Mouse (Mus musculus): ENCODE results near the gene Fam163a. TPM values are rescaled to one million over a fixed set of nuclear protein-coding genes. Genes with fewer than 3 reads are reported as not detected.

Fam163a gene
- polyA plus RNA-seq, 1 experiment from 2014 or later: 0.31 TPM

DNA sequence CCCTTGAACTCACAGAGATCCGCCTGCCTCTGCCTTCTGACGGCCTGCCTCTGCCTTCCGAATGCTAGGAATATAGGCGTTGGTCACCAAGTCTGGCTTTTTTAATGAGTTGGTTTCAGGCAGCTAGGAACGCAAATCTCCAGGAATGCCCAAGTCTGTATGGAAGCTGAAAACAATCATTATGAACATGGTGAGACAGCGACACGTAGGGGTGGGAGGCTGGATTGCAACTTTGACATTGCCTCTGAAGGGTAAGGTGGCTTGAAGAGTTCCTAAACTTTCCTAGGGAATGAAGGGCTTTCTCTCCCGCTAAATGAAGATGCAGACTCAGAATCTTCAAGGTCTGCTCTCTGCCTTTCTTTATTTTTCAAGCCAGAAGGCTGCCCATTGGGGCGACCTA, 93.7 kb downstream of the Fam163a start:
- Histone ChIP-seq H3K9ac (no peak overlapping the region), H3K27me3 (no peaks in the 10 kb centered on the region), H3K4me3 (no peak overlapping the region), H3K36me3 (no peaks in the 10 kb centered on the region), H3K4me1 (peaks cover 7% of the 10 kb centered on the region; the same call in 1 of the 2 replicates), H3K4me2 (no peak overlapping the region), H3K27ac (no peak overlapping the region), H3K9me3 (no peaks in the 10 kb centered on the region)
- no peak for ATAC-seq (ENCODE audit: insufficient number of reproducible peaks, insufficient read depth, low FRiP score, low TSS enrichment, low read depth)
- 74% methylated on average over 9 of the region's 9 CpGs for WGBS

DNA sequence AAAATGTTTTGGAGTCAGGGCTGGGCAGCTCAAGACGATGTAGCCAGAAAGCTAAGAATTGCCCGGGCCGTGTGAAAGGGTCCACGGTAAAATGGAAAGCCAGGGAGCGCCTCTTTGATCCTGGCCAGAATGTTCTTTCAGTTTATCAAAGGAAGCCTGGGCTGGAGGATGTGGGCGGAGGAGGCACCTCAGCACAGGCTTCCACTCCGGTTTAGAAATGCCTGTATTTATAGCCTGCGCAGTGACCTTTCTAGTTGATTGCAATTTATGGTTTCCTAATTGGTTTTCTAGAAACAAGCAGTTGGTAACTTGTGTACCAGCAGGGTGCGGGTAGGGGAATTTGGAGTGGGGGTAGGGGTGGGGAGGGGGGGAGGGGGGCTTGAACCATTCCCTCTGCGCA, 96.4 kb downstream of the Fam163a start:
- no peaks in the 10 kb centered on the region for H3K27me3 ChIP-seq
- H3K27ac ChIP-seq: no peak overlapping the region
- peaks cover 7% of the 10 kb centered on the region; the same call in 1 of the 2 replicates for H3K4me1 ChIP-seq
- H3K36me3 ChIP-seq: no peaks in the 10 kb centered on the region
- no peak overlapping the region for H3K4me3 ChIP-seq
- H3K9ac ChIP-seq: no peak overlapping the region
- no peak for ATAC-seq (ENCODE audit: insufficient number of reproducible peaks, insufficient read depth, low FRiP score, low TSS enrichment, low read depth)
- no peaks in the 10 kb centered on the region for H3K9me3 ChIP-seq
- 61% methylated on average over 10 of the region's 10 CpGs for WGBS
- no peak overlapping the region for H3K4me2 ChIP-seq

DNA sequence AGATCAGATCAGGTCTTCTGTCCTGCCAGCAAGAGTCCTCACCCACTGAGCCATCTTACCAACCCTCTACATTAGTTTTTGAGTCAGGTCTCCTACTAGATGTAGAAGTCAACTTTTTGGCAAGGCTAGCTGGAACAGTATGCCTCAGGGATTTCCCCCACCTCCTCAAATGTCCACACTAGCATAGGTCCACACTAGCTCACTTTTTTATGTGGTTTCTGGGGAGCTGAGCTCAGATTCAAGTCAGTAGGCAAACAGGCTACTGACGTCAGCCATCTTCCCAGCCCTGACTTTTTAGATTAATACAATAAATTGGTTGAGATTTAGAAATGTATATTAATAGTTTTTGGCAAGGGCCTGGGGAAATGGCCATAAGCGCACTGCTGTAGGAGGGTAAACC, 97.4 kb downstream of the Fam163a start:
- H3K4me3 ChIP-seq: no peak overlapping the region
- 76% methylated on average over 2 of the region's 2 CpGs for WGBS
- H3K27ac ChIP-seq: no peak overlapping the region
- no peak overlapping the region for H3K4me2 ChIP-seq
- ATAC-seq (ENCODE audit: insufficient number of reproducible peaks, insufficient read depth, low FRiP score, low TSS enrichment, low read depth): no peak
- H3K4me1 ChIP-seq: peaks cover 7% of the 10 kb centered on the region; the same call in 1 of the 2 replicates
- H3K36me3 ChIP-seq: no peaks in the 10 kb centered on the region
- H3K27me3 ChIP-seq: no peaks in the 10 kb centered on the region
- H3K9ac ChIP-seq: no peak overlapping the region
- no peaks in the 10 kb centered on the region for H3K9me3 ChIP-seq

DNA sequence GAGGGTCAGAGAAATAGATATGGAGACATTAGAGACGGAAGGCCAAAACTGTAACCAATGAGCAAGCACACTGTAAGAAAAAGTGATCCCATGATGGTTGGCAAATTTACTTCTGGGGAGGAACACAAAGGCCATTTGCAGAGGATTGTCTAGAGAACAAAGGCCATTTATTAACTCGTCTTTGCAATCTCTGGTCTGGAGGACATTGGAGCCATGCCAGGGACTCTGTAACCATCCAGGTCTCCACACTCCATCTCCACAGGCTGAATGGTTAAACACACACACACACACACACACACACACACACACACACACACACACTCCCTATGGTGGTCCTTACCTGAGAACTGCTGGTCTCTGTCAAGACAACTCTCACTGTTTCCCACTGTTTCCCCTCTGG, 99.4 kb downstream of the Fam163a start:
- Histone ChIP-seq H3K4me3 (no peak overlapping the region), H3K9ac (no peak overlapping the region), H3K4me1 (no peaks in the 10 kb centered on the region), H3K36me3 (no peaks in the 10 kb centered on the region), H3K27ac (no peak overlapping the region), H3K9me3 (no peaks in the 10 kb centered on the region), H3K27me3 (no peaks in the 10 kb centered on the region), H3K4me2 (no peak overlapping the region)
- 68% methylated on average over 2 of the region's 2 CpGs for WGBS
- ATAC-seq (ENCODE audit: insufficient number of reproducible peaks, insufficient read depth, low FRiP score, low TSS enrichment, low read depth): no peak

DNA sequence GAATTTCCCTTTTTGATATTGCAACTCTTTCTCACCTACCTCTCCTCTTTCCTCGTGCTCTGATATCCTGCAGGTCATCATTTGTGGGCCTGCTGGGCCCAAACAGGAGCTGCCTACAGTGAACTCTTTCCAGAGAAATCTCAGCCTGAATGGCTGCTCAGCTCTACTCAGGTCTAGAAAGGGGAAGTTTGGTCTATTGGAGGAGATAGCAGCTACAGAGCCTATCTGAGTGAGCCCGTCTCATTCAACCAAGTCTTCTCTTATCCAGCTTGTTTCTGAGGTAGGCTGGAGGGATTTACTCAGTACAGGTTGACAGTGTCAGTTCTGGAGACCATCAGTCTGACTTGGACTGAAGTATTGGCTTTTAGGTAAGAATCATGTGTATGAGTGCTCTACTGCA, 101.1 kb downstream of the Fam163a start:
- no peak overlapping the region for H3K4me2 ChIP-seq
- WGBS: 92% methylated on average over 2 of the region's 2 CpGs
- ATAC-seq (ENCODE audit: insufficient number of reproducible peaks, insufficient read depth, low FRiP score, low TSS enrichment, low read depth): no peak

DNA sequence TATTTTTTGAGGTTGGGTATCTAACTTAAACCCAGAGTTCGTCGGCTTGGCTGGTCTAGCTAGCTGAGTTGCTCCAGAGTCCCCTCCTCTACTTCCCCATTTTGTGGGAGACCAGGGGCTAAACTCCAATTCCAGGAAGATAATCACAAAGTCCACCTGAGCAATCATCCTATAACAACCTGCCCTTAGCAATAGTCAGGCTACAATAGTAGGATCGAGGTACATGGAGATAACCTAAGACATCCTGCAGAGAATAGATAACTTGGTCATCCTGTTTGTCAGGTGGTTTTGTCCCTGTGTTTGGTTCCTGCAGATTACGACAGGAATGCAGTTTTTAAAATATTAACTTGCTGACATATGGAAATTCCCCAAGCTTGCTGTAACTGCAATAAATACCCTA, 113.0 kb downstream of the Fam163a start:
- no peaks in the 10 kb centered on the region for H3K4me1 ChIP-seq
- no peaks in the 10 kb centered on the region for H3K36me3 ChIP-seq
- 81% methylated on average over 4 of the region's 4 CpGs for WGBS
- no peak overlapping the region for H3K9ac ChIP-seq
- H3K4me2 ChIP-seq: no peak overlapping the region
- no peak overlapping the region for H3K4me3 ChIP-seq
- H3K27ac ChIP-seq: no peak overlapping the region
- H3K27me3 ChIP-seq: no peaks in the 10 kb centered on the region
- H3K9me3 ChIP-seq: no peaks in the 10 kb centered on the region
- no peak for ATAC-seq (ENCODE audit: insufficient number of reproducible peaks, insufficient read depth, low FRiP score, low TSS enrichment, low read depth)

More for the DNA sequence above, 101.1 kb downstream of the Fam163a start:
- H3K27ac ChIP-seq: no peak overlapping the region
- H3K9me3 ChIP-seq: no peaks in the 10 kb centered on the region
- H3K9ac ChIP-seq: no peak overlapping the region
- H3K4me1 ChIP-seq: no peaks in the 10 kb centered on the region
- H3K36me3 ChIP-seq: no peaks in the 10 kb centered on the region
- no peak overlapping the region for H3K4me3 ChIP-seq
- no peaks in the 10 kb centered on the region for H3K27me3 ChIP-seq

DNA sequence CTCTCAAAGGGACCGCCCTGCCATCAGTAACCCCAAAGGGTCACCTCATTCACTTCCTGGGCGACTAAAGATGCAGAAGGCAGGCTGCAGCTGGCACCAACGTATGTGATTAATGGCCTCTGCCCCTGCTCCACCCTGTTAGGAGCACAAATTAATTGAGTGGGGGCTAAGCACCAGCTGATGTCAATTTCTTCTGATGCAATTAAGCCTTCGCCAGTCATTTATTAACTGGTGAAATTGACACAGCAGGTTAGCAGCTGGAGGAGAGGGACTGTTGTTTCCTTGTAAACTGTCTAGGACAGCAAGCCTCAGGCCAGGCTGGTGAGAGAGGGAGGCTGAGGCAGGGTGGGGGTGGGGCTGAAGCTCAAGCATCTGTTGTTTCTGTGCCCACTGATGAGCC, 114.8 kb downstream of the Fam163a start:
- no peak overlapping the region for H3K27ac ChIP-seq
- H3K4me2 ChIP-seq: no peak overlapping the region
- H3K27me3 ChIP-seq: no peaks in the 10 kb centered on the region
- H3K4me1 ChIP-seq: no peaks in the 10 kb centered on the region
- no peaks in the 10 kb centered on the region for H3K36me3 ChIP-seq
- H3K4me3 ChIP-seq: no peak overlapping the region
- H3K9me3 ChIP-seq: no peaks in the 10 kb centered on the region
- no peak overlapping the region for H3K9ac ChIP-seq
- 50% methylated on average over 4 of the region's 4 CpGs for WGBS
- no peak for ATAC-seq (ENCODE audit: insufficient number of reproducible peaks, insufficient read depth, low FRiP score, low TSS enrichment, low read depth)

DNA sequence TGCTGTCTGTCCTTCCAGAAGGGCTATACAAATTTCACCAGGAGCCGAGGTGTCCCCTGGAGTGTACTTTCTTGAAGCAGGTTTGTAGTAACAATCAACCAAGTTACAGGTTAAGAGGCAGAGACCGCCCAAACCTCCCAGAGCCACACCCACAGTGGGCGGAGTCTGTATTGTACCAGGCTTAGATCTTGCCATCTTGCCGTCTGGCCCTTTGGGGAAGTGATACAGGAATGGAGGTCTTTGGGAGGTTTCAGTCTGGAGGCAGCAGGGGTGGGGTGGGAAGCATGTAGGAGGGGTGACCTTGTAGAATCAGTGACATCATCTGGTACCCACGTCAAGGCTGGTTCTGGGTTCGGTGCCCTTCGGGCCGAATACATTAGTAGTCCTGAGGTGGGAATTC, 115.3 kb downstream of the Fam163a start:
- Histone ChIP-seq H3K9me3 (no peaks in the 10 kb centered on the region), H3K4me1 (no peaks in the 10 kb centered on the region), H3K4me2 (no peak overlapping the region), H3K9ac (no peak overlapping the region), H3K27ac (no peak overlapping the region), H3K27me3 (no peaks in the 10 kb centered on the region), H3K36me3 (no peaks in the 10 kb centered on the region), H3K4me3 (no peak overlapping the region)
- ATAC-seq (ENCODE audit: insufficient number of reproducible peaks, insufficient read depth, low FRiP score, low TSS enrichment, low read depth): no peak
- WGBS: 76% methylated on average over 8 of the region's 8 CpGs

DNA sequence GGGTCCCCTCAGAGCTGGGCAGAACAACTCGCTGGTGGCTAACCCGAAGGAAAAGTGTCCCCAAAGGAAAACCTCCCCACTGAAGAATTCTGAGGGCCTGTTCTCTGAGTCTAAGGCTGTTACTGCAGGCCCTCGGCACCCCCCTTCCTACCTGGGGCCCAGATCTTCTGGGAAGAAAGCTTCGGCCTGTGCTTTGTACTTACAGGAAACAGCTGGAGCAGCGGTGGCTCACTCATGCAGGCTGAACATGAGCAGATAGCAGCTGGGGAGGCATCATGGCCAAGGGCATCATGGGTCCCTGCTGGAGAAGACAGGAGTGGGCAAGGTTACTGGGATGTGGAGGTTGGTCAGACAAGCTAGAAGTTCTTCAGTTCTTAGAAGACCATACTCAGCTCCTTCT, 117.2 kb downstream of the Fam163a start:
- Histone ChIP-seq H3K27me3 (no peaks in the 10 kb centered on the region), H3K4me3 (no peak overlapping the region), H3K36me3 (no peaks in the 10 kb centered on the region), H3K9me3 (no peaks in the 10 kb centered on the region), H3K9ac (no peak overlapping the region), H3K27ac (no peak overlapping the region), H3K4me2 (no peak overlapping the region), H3K4me1 (no peaks in the 10 kb centered on the region)
- WGBS: 67% methylated on average over 5 of the region's 5 CpGs
- ATAC-seq (ENCODE audit: insufficient number of reproducible peaks, insufficient read depth, low FRiP score, low TSS enrichment, low read depth): no peak

DNA sequence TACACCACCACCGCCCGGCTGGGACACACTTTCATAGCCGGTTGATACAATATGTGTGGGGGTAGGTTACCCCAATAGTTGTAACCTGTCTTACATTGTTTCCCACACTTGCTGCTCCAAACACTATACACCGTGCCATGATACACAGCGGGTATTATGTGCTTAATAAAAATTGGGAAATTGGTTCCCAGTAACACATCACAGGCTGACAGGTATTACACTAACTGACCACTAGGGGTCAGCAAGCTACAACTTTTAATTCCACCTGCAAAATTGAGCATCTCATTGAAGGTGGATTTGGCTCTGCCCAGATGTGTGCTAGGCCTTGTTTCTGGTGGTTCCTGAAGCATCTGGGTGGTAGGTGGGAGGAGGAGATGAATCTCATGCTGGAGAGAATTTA, 119.1 kb downstream of the Fam163a start:
- ATAC-seq (ENCODE audit: insufficient number of reproducible peaks, insufficient read depth, low FRiP score, low TSS enrichment, low read depth): no peak
- no peaks in the 10 kb centered on the region for H3K36me3 ChIP-seq
- no peaks in the 10 kb centered on the region for H3K4me1 ChIP-seq
- no peak overlapping the region for H3K27ac ChIP-seq
- H3K27me3 ChIP-seq: no peaks in the 10 kb centered on the region
- H3K4me2 ChIP-seq: no peak overlapping the region
- no peak overlapping the region for H3K9ac ChIP-seq
- H3K4me3 ChIP-seq: no peak overlapping the region
- H3K9me3 ChIP-seq: no peaks in the 10 kb centered on the region
- 56% methylated on average over 5 of the region's 5 CpGs for WGBS

DNA sequence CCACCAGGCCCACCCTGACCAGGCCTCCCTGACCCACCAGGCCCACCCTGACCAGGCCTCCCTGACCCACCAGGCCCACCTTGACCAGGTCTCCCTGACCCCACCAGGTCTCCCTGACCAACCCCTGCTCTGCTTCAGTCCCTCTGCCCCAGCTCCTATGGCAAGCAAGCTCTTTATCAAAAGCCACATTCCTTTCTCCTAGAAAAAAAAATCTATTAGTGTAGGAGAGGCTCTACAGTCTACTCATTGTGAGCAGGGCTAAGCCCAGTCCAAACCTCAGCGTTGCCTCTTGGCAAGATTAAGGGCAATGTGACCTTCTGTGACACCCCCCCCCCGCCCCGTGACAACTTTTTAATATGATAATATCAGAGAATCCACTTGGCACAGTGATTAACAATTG, 120.2 kb downstream of the Fam163a start:
- Histone ChIP-seq H3K27ac (no peak overlapping the region), H3K4me2 (no peak overlapping the region), H3K4me3 (no peak overlapping the region), H3K27me3 (no peaks in the 10 kb centered on the region), H3K4me1 (no peaks in the 10 kb centered on the region), H3K36me3 (no peaks in the 10 kb centered on the region), H3K9me3 (no peaks in the 10 kb centered on the region), H3K9ac (no peak overlapping the region)
- WGBS: 67% methylated on average over 3 of the region's 3 CpGs
- ATAC-seq (ENCODE audit: insufficient number of reproducible peaks, insufficient read depth, low FRiP score, low TSS enrichment, low read depth): no peak

DNA sequence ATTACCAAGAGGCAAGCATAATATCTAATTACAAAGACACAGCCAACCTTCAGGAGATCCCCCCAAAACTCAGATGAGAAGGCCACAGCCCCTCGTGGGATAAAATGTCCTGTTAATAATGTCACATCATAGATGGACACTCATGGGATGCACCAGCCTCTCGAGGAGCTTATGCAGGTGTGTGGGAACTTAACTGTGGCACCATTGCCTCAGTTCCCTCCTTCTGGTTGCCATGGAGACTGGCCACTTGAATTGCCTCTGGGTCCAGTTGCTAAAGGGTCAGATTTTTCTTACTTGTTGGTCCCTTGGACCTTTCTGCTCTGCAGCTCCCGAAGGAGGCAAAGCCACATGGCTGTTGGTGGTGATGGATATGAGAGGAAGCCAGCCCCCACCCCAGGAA, 127.2 kb downstream of the Fam163a start:
- no peaks in the 10 kb centered on the region for H3K36me3 ChIP-seq
- H3K4me2 ChIP-seq: no peak overlapping the region
- H3K4me1 ChIP-seq: peaks cover 7% of the 10 kb centered on the region; the same call in 1 of the 2 replicates
- no peak overlapping the region for H3K27ac ChIP-seq
- WGBS: 58% methylated on average over 3 of the region's 3 CpGs
- no peaks in the 10 kb centered on the region for H3K27me3 ChIP-seq
- no peak overlapping the region for H3K9ac ChIP-seq
- H3K4me3 ChIP-seq: no peak overlapping the region
- ATAC-seq (ENCODE audit: insufficient number of reproducible peaks, insufficient read depth, low FRiP score, low TSS enrichment, low read depth): no peak
- H3K9me3 ChIP-seq: no peaks in the 10 kb centered on the region

DNA sequence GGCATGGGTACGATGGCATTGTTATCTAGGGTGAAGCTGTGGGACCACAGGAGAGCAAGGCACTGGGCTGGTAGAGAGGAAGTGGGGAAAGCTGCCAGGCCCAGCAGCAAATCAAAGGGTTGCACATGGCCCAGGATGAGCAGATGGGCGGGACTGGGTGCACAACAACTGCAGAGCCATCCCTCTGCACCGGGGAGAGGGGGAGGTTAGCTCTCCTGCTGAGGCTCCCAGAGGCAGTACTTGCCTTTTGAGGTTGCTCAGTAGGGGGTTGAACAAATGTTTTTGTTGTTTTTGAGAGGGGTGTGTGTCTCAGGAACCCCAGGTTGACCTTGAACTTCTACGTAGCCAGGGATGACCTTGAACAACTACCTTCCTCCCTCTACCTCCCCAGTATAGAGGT, 128.4 kb downstream of the Fam163a start:
- peaks cover 7% of the 10 kb centered on the region; the same call in 1 of the 2 replicates for H3K4me1 ChIP-seq
- no peak overlapping the region for H3K9ac ChIP-seq
- ATAC-seq (ENCODE audit: insufficient number of reproducible peaks, insufficient read depth, low FRiP score, low TSS enrichment, low read depth): no peak
- H3K27ac ChIP-seq: no peak overlapping the region
- 58% methylated on average over 4 of the region's 4 CpGs for WGBS
- H3K4me3 ChIP-seq: no peak overlapping the region
- H3K27me3 ChIP-seq: no peaks in the 10 kb centered on the region
- no peaks in the 10 kb centered on the region for H3K9me3 ChIP-seq
- H3K4me2 ChIP-seq: no peak overlapping the region
- H3K36me3 ChIP-seq: no peaks in the 10 kb centered on the region

All from embryonic facial prominence, embryonic 13.5 days (tissue).